Mouse (Mus musculus) CD4-positive, CD25-positive, alpha-beta regulatory T cell, adult 2 months (primary cell): ENCODE data around the gene Gm10577.

Experiments used
- DNase-seq: peaks from one replicate; pipeline ENCODE4 v3.0.0-alpha.2; 2012; ENCODE audit warnings: low read depth, low spot score

The Gm10577 gene

GRCm38 (mm10) chr4:101020596-101020995 is at the start of gene Gm10577:
Gm10577 (minus strand) TSS chr4:101020696.
- no peak for DNase-seq

- DNase-seq: peak; percentile 23
Measured at GRCm38 (mm10) chr4:101069154-101069971, 48.9 kb upstream of the Gm10577 start.

GRCm38 (mm10) chr4:101068786-101069153 is 48.3 kb upstream of the Gm10577 start, which contains the start of gene Raver2:
Raver2 (plus strand) TSS chr4:101068983.
- peak; percentile 73 for DNase-seq

- no peak for DNase-seq
Measured at GRCm38 (mm10) chr4:101066401-101066800, 45.9 kb upstream of the Gm10577 start.

GRCm38 (mm10) chr4:101062146-101062545 is 41.6 kb upstream of the Gm10577 start:
- no peak for DNase-seq

- DNase-seq: no peak
Measured at GRCm38 (mm10) chr4:101046576-101046975, 26.1 kb upstream of the Gm10577 start.

DNA sequence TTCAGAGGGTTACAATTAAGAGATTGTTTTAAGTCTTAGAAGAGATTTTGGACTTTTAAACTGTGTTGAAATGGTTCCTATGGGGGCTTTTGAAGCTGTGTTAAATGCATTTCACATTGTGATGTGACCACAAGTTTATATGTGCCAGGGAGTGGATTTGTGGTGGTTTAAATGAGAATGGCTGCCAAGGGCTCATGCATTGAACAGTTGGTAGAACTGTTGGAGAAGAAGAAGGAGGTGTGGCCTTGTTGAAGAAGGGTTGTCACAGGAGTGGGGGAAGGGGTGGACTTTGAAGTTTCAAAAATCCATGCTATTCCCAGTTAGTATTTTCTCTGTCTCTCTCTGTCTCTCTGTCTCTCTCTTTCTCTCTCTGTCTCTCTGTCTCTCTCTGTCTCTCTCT is 23.7 kb upstream of the Gm10577 start:
- DNase-seq: no peak

DNA sequence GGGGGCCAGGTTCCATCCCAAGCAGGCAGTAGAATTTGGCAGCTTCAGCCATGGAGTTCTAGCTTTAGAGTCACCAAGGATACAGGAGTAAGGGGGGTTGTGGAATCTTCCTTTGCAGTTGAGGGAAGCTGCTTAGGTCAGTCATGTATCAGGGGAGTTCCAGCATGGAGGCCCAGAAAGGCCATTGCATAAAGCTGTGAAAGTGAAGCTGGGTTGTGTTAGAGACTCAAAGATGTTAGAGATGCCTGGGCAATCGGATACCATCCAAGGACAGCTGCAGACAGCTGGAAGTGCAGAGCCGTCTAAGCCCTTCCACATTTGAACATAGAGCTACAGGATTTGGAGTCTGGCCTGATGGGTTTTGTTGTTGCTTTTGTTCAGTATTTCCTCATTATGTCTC is 23.2 kb upstream of the Gm10577 start:
- no peak for DNase-seq

DNA sequence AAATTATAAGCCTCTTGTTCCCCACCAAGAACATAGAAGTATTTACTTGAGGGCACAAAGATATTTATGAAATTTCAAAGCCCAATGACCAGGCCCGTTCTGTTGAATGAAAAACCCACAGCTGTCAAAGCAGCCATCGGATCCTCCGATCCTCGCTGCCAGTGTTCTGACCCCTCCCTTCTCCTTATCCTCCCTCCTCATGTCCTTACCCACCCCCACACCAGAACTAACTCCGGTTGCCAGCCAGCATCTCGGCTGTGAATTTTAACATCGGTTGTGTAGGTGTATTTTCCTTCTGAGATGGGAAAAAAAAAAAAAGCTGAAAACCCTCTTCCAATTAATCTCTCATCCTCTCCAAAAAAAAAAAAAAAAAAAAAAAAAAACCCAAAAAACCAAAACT is 16.7 kb upstream of the Gm10577 start:
- no peak for DNase-seq

GRCm38 (mm10) chr4:101035131-101035530 is 14.6 kb upstream of the Gm10577 start:
- no peak for DNase-seq

DNA sequence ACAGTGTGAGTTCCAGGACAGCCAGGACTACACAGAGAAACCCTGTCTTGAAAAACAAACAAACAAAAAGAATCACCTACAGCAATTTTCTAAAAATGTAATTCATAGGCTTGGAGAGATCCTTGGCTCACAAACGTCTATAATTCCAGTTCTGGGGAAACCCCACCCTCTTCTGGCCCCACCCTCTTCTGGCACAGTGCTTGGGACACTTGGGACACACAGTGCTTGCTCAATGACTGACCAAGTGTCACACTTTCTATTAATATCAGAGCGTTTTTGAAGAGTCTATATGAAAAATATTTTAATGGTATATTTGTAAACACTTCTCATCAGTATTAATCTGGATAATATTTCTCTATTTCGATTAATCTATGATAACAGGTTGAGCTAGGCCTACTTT is 12.6 kb upstream of the Gm10577 start:
- DNase-seq: no peak

- DNase-seq: no peak
Measured at GRCm38 (mm10) chr4:101027852-101028411, 7.4 kb upstream of the Gm10577 start.

DNA sequence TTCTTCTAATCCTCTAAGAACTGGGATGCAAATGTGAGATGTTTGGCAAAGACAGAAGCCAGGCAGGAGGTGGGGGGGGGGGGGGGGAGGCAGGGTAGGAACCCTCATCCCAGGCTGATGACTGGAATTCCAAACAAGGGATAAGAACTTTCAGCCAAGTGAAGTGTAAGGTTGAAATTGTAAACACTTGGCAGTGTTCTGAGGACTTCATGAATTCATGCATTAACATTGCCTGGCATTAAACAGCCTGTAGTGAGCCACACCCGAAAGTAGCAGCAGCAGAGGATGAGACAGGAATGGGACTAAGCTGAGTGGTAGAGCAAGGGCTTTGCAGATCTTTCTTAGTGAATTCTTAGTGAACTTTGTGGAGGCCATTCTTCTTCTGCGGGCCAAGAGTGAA is 6.5 kb upstream of the Gm10577 start:
- no peak for DNase-seq

GRCm38 (mm10) chr4:101026566-101026965 is 6.1 kb upstream of the Gm10577 start:
- no peak for DNase-seq

- DNase-seq: no peak
Measured at GRCm38 (mm10) chr4:101017806-101018205, 2.7 kb downstream of the Gm10577 start.

DNA sequence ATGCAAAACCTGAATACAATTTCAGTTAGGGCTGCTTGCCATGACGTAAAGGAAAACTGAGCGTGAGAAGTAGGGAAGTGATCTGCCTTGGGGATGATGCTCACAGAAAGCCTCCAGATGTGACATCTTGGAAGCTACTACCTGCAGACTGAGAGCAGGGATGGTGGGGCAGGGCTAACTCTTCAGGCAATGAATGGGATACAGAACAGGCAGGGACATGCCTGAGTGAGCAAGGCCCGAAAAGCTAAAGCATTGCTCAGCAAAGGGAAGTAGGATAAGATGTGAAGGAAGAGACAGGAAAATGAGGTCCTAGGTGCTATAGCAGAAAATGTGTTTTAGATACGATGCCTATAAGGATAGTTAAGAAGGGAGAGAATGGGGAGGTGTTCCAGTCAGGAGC is 11.4 kb downstream of the Gm10577 start:
- no peak for DNase-seq

GRCm38 (mm10) chr4:101008362-101008769 is 12.1 kb downstream of the Gm10577 start:
- no peak for DNase-seq

- no peak for DNase-seq
Measured at GRCm38 (mm10) chr4:101002961-101003360, 17.5 kb downstream of the Gm10577 start.

- no peak for DNase-seq
Measured at GRCm38 (mm10) chr4:101001073-101001472, 19.4 kb downstream of the Gm10577 start.

- DNase-seq: no peak
Measured at GRCm38 (mm10) chr4:101000622-101001021, 19.9 kb downstream of the Gm10577 start.

GRCm38 (mm10) chr4:100998906-100999305 is 21.6 kb downstream of the Gm10577 start:
- no peak for DNase-seq

DNA sequence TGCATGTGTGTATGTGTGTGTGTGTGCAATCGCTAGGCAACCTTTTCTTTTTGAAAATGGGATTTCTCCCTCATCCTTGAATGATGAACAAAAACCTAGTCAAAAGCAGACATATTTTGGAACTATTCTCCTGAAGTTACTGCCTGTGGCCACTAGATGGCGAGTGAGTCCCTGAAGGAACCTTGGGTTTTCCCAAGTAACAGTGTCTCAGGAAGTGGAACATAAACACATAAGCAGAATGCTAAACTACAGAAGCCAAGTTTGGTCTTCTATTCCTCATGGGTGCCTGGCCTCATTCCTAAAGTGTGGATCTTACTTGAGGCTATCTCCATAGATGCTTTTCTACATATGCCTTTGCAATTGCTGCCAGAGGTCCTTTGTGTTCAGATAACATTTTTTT is 22.4 kb downstream of the Gm10577 start:
- DNase-seq: peak; percentile 65

GRCm38 (mm10) chr4:100996060-100996651 is 24.3 kb downstream of the Gm10577 start:
- DNase-seq: no peak
